Mouse (Mus musculus): Measurements from ENCODE around the gene Clta. TPM values are rescaled to one million over a fixed set of nuclear protein-coding genes. Genes with fewer than 3 reads are reported as not detected.

Gene Clta
- polyA plus RNA-seq, 1 experiment from 2014 or later: 293 TPM

GRCm38 (mm10) chr4:43983181-43983580 lies 21.1 kb upstream of the Clta start, which contains the start of gene Ccin:
Gene Ccin, plus strand, starts transcription at chr4:43983483.
- H3K27ac ChIP-seq: no peak within 1 kb of the TSS
- 82% methylated on average over 11 of the region's 11 CpGs for WGBS
- peak within 1 kb of the TSS; percentile 11; the same call in 1 of the 2 replicates for H3K4me3 ChIP-seq (replicated peaks; ENCODE audit: low read depth, low read length)

GRCm38 (mm10) chr4:43983756-43984155 lies 20.5 kb upstream of the Clta start:
- no peak for ATAC-seq (replicated peaks; ENCODE audit: low FRiP score, low read depth)
- no peak overlapping the region for H3K9ac ChIP-seq (ENCODE audit: low read depth, low read length)
- H3K4me2 ChIP-seq (ENCODE audit: low read length): no peak overlapping the region
- H3K27ac ChIP-seq: no peak overlapping the region
- 91% methylated on average over 22 of the region's 22 CpGs for WGBS
- peaks cover 1% of the 10 kb centered on the region; the same call in 1 of the 2 replicates for H3K4me1 ChIP-seq (replicated peaks; ENCODE audit: insufficient read depth, low read length)
- H3K36me3 ChIP-seq (ENCODE audit: insufficient read depth, low read length): no peaks in the 10 kb centered on the region
- H3K27me3 ChIP-seq (ENCODE audit: insufficient read depth, low read length): no peaks in the 10 kb centered on the region
- TF ChIP-seq CTCF (IDR thresholded peaks at IDR 0.05; ENCODE audit: low read depth): no peak
- no peaks in the 10 kb centered on the region for H3K9me3 ChIP-seq (replicated peaks; ENCODE audit: low read length)
- no peak for DNase-seq (ENCODE audit: low spot score)
- no peak overlapping the region for H3K4me3 ChIP-seq (replicated peaks; ENCODE audit: low read depth, low read length)

More at GRCm38 (mm10) chr4:43983181-43983580, 21.1 kb upstream of the Clta start, which contains the start of gene Ccin:
- Histone ChIP-seq H3K4me2 (ENCODE audit: low read length) (peak within 1 kb of the TSS; percentile 49), H3K9ac (ENCODE audit: low read depth, low read length) (peak within 1 kb of the TSS; percentile 24), H3K9me3 (replicated peaks; ENCODE audit: low read length) (no peaks in the 10 kb centered on the region), H3K36me3 (ENCODE audit: insufficient read depth, low read length) (no peaks in the 10 kb centered on the region), H3K27me3 (ENCODE audit: insufficient read depth, low read length) (no peaks in the 10 kb centered on the region), H3K4me1 (replicated peaks; ENCODE audit: insufficient read depth, low read length) (peaks cover 5% of the 10 kb centered on the region; the same call in 1 of the 2 replicates)
- ATAC-seq (replicated peaks; ENCODE audit: low FRiP score, low read depth): no peak
- no peak for TF ChIP-seq CTCF (IDR thresholded peaks at IDR 0.05; ENCODE audit: low read depth)
- no peak for DNase-seq (ENCODE audit: low spot score)

GRCm38 (mm10) chr4:43984326-43984725 lies 19.9 kb upstream of the Clta start:
- 94% methylated on average over 19 of the region's 19 CpGs for WGBS
- no peak for DNase-seq (ENCODE audit: low spot score)
- no peak for ATAC-seq (replicated peaks; ENCODE audit: low FRiP score, low read depth)
- Histone ChIP-seq H3K36me3 (ENCODE audit: insufficient read depth, low read length) (no peaks in the 10 kb centered on the region), H3K27me3 (ENCODE audit: insufficient read depth, low read length) (no peaks in the 10 kb centered on the region), H3K9me3 (replicated peaks; ENCODE audit: low read length) (no peaks in the 10 kb centered on the region), H3K4me1 (replicated peaks; ENCODE audit: insufficient read depth, low read length) (no peaks in the 10 kb centered on the region), H3K4me3 (replicated peaks; ENCODE audit: low read depth, low read length) (no peak overlapping the region), H3K9ac (ENCODE audit: low read depth, low read length) (no peak overlapping the region), H3K27ac (no peak overlapping the region), H3K4me2 (ENCODE audit: low read length) (no peak overlapping the region)
- no peak for TF ChIP-seq CTCF (IDR thresholded peaks at IDR 0.05; ENCODE audit: low read depth)

- TF ChIP-seq CTCF (IDR thresholded peaks at IDR 0.05; ENCODE audit: low read depth): no peak
- Histone ChIP-seq H3K4me3 (replicated peaks; ENCODE audit: low read depth, low read length) (no peak overlapping the region), H3K27ac (no peak overlapping the region), H3K4me1 (replicated peaks; ENCODE audit: insufficient read depth, low read length) (no peaks in the 10 kb centered on the region), H3K4me2 (ENCODE audit: low read length) (no peak overlapping the region), H3K9ac (ENCODE audit: low read depth, low read length) (no peak overlapping the region), H3K36me3 (ENCODE audit: insufficient read depth, low read length) (no peaks in the 10 kb centered on the region), H3K9me3 (replicated peaks; ENCODE audit: low read length) (no peaks in the 10 kb centered on the region), H3K27me3 (ENCODE audit: insufficient read depth, low read length) (no peaks in the 10 kb centered on the region)
- DNase-seq (ENCODE audit: low spot score): no peak
- 88% methylated on average over 3 of the region's 3 CpGs for WGBS
- ATAC-seq (replicated peaks; ENCODE audit: low FRiP score, low read depth): no peak
Measured at GRCm38 (mm10) chr4:43988976-43989375, 15.3 kb upstream of the Clta start.

GRCm38 (mm10) chr4:43993072-43993471 lies 11.2 kb upstream of the Clta start:
- no peak for TF ChIP-seq CTCF (IDR thresholded peaks at IDR 0.05; ENCODE audit: low read depth)
- Histone ChIP-seq H3K4me1 (replicated peaks; ENCODE audit: insufficient read depth, low read length) (no peaks in the 10 kb centered on the region), H3K27ac (no peak overlapping the region), H3K27me3 (ENCODE audit: insufficient read depth, low read length) (no peaks in the 10 kb centered on the region), H3K9ac (ENCODE audit: low read depth, low read length) (no peak overlapping the region), H3K9me3 (replicated peaks; ENCODE audit: low read length) (no peaks in the 10 kb centered on the region), H3K36me3 (ENCODE audit: insufficient read depth, low read length) (no peaks in the 10 kb centered on the region), H3K4me3 (replicated peaks; ENCODE audit: low read depth, low read length) (no peak overlapping the region), H3K4me2 (ENCODE audit: low read length) (no peak overlapping the region)
- ATAC-seq (replicated peaks; ENCODE audit: low FRiP score, low read depth): no peak
- DNase-seq (ENCODE audit: low spot score): no peak
- WGBS: 93% methylated on average over 11 of the region's 11 CpGs

- Histone ChIP-seq H3K9me3 (replicated peaks; ENCODE audit: low read length) (no peaks in the 10 kb centered on the region), H3K4me2 (ENCODE audit: low read length) (no peak overlapping the region), H3K27me3 (ENCODE audit: insufficient read depth, low read length) (no peaks in the 10 kb centered on the region), H3K9ac (ENCODE audit: low read depth, low read length) (no peak overlapping the region), H3K27ac (no peak overlapping the region), H3K36me3 (ENCODE audit: insufficient read depth, low read length) (no peaks in the 10 kb centered on the region), H3K4me3 (replicated peaks; ENCODE audit: low read depth, low read length) (no peak overlapping the region), H3K4me1 (replicated peaks; ENCODE audit: insufficient read depth, low read length) (no peaks in the 10 kb centered on the region)
- 79% methylated on average over 2 of the region's 2 CpGs for WGBS
- ATAC-seq (replicated peaks; ENCODE audit: low FRiP score, low read depth): no peak
- TF ChIP-seq CTCF (IDR thresholded peaks at IDR 0.05; ENCODE audit: low read depth): no peak
- no peak for DNase-seq (ENCODE audit: low spot score)
Measured at GRCm38 (mm10) chr4:43994342-43994741, 9.9 kb upstream of the Clta start.

GRCm38 (mm10) chr4:44003622-44004021 lies 630 bp upstream of the Clta start:
- Histone ChIP-seq H3K4me2 (ENCODE audit: low read length) (no peak overlapping the region), H3K9me3 (replicated peaks; ENCODE audit: low read length) (no peaks in the 10 kb centered on the region), H3K27me3 (ENCODE audit: insufficient read depth, low read length) (no peaks in the 10 kb centered on the region), H3K9ac (ENCODE audit: low read depth, low read length) (no peak overlapping the region), H3K4me3 (replicated peaks; ENCODE audit: low read depth, low read length) (no peak overlapping the region), H3K36me3 (ENCODE audit: insufficient read depth, low read length) (no peaks in the 10 kb centered on the region), H3K4me1 (replicated peaks; ENCODE audit: insufficient read depth, low read length) (no peaks in the 10 kb centered on the region), H3K27ac (no peak overlapping the region)
- WGBS: 86% methylated on average over 6 of the region's 6 CpGs
- no peak for TF ChIP-seq CTCF (IDR thresholded peaks at IDR 0.05; ENCODE audit: low read depth)
- ATAC-seq (replicated peaks; ENCODE audit: low FRiP score, low read depth): no peak
- no peak for DNase-seq (ENCODE audit: low spot score)

Measured in kidney, postnatal 0 days (tissue).